Mouse (Mus musculus): ENCODE results near the gene Olfr1367.

Gene Olfr1367

GRCm38 (mm10) chr13:21397486-21397885 is 50.8 kb downstream of the Olfr1367 start:
- DNase-seq: no peak
